Mouse (Mus musculus) frontal cortex, adult 2 months (tissue): ENCODE data around the gene Pcgf2. TPM values are rescaled to one million over a fixed set of nuclear protein-coding genes. Genes with fewer than 3 reads are reported as not detected.
"Not testable (repeated sequence)": the region's sequence is repeated elsewhere in the genome, so short reads cannot be mapped to it uniquely, and the experiment has no call there.

ENCODE experiments used
- DNase-seq, 2 experiments: peaks; one replicate each; pipeline ENCODE4 v3.0.0; 2022; ENCODE audit warnings: low spot score in 1 of 2; ENCODE audit errors: extremely low spot score in 1 of 2
- polyA plus RNA-seq: library from polyadenylated mRNA; depleted of rRNA; stranded (reverse); fragments of >200 nt; gene quantifications from 2 replicates; pipeline ENCODE4 v1.2.3, GENCODE M21; 2012

Gene Pcgf2
- polyA plus RNA-seq, 1 experiment = 83.8 TPM

DNA sequence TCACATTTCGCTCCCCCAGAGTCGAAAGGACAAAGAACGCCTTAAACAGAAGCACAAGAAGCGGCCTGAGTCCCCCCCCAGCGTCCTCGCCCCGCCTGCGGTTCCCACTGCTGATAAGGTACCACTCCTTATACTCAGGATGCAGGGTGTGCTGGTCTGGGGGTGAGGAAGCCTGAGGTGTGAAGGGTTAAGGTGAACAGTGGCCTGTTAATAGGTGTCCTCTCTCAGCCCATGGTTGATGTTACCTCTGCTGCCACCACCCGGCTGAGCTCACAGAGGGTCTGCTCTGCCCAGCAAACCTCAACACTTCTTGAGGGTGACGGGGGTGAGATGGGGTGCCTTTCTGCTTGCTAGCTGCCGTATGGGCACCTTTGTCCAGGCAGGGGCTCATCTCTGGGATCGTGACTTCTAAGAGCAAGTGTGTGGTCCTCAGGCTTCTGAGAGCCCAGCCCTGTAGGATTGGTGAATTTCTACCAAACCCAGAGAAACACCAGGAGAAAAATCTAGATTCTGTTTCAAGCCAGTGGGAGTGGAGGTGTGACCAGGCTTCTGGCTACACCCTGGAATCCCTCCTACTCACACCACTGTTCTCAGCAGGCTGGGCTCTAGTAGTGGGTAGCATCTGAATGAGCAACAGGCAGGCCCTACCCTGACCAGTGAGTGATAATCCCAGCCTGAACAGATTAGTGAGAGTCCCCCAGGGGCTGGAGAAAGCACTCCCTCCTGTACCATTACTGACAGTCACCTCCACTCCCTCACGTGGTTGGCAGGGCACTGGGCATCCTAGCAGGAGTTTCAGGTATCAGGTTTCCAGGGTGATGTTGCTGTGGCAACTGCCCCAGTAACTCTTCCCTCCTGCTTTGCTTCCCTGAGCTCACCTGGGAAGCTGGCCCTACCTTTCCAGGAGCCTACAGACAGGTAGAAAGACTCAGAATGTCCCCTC is 29.8 kb downstream of the Pcgf2 start:
- peak; percentile 56 to 57 for DNase-seq

DNA sequence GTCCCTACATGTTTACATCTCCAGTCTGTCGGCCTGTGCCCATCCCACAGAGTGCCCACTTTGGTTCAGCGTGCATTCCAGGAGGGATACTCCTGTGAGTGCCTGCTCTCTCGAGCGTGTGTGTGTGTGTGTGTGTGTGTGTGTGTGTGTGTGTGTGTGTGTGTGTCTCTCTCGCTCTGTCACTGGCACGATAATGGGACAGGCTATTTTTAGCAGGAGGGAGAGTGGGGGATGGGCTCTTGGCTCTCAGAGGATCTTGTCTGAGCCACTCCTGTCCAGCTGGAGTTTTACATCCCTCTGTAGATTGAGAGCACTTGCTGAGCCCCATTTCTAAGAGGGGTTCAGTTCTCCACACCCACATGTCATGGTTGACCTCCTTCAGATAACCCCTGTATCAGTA is 30.5 kb downstream of the Pcgf2 start:
- DNase-seq = no peak

DNA sequence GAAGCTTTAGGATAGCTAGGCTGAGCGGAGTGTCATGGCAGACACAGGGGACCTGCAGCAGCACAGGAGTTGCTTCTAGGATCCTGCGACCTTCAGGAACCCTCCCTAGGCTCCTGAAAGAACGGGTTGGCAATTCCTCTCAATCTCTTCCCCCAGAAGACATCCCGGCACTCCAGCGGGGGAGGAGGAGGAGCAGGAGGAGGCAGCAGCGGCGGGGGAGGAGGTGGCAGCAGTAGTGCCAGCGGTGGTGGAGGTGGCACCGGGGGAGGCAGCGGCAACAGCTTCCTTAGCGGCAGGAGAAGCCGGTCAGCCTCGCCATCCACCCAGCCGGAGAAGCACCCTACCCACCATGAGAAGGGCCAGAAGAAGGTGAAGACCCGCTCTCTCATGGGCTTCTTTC is 31.0 kb downstream of the Pcgf2 start:
- DNase-seq = no peak

DNA sequence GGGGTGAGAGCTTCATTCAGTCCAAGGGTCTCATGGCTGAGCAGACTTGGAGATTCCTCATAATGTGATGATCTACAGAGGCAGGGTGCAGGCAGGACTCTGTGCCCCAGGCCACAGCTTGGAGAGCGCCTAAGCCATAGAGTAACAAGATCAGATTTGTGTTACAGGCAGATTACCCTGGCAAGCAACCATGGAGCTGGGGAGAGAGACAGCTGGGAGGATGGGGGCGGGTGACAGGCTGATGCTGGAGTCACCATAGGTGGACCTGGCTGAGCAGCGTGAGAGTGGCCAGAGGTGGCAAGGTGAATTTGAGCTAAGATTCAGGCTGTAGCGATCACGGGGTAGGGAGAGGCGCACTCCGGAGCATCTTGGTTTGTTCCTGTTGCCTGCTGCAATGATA is 32.1 kb downstream of the Pcgf2 start:
- no peak for DNase-seq

DNA sequence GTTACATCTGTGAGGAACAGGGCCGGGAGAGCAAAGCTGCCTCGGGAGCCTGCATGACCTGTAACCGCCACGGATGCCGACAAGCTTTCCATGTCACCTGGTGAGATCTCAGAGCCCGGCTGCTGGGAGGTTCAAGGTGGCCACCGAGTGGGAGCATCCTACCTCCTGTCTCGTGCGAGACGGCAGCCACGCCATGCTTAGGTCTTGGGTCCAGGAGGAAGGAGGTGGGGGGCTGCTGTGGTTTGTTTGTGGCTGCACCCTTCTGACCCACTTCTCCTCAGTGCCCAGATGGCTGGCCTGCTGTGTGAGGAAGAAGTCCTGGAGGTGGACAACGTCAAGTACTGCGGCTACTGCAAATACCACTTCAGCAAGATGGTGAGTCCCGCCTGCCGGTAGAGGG is 33.5 kb downstream of the Pcgf2 start:
- DNase-seq = no peak

DNA sequence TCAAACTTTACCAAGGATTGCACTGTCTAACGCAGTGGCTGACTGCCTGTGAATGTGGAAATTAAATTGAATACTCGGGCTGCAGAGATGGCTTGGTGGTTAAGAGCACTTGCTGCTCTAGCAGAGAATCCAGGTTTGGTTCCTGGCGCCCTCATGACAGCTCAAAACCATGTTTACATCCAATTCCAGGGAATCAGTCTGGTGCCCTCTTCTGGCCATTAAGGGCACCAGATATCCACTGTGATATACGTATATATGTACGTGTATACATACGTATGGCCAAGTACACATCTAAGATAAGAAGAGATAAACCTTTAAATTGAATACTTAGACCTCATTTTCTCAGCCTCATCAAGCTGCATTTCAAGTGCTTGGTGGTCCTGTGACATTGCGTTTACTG is 34.1 kb downstream of the Pcgf2 start:
- no peak for DNase-seq

DNA sequence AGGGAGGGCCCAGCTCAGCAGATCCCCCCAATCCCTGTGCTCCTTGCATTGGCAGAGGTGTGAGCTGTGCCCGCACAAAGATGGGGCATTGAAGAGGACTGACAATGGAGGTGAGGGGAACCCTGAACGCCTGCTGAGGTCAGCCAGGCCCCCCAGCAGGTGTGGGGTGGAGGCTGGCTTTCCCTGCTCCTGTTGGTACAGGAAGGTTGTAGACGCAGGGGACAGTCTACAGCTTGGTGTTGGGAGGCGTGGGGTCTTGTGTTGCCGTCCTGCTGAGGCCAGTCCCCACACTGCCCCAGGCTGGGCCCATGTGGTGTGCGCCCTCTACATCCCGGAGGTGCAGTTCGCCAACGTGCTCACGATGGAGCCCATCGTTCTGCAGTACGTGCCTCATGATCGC is 34.9 kb downstream of the Pcgf2 start:
- no peak for DNase-seq

DNA sequence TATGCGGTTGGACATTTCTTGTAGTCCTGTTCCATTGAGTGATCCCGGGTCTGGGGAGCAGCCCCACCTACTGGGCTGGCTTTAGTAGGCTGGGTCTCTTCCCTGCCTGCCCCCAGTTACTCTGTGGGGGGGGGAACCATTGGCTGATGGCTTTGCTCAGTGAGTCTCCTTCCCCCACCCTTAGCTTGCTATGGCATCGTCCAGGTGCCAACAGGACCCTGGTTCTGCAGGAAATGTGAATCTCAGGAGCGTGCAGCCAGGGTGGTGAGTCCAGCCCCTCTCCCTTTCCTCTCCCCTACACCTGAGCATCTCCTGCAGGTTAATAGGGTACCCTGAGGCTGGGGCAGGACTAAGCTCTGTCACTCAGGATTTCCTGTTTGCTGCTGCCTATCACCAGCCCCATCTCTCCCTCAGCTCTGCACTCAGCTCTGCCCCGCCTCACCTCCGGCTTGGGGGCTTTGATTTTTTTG is 35.5 kb downstream of the Pcgf2 start:
- DNase-seq = no peak

DNA sequence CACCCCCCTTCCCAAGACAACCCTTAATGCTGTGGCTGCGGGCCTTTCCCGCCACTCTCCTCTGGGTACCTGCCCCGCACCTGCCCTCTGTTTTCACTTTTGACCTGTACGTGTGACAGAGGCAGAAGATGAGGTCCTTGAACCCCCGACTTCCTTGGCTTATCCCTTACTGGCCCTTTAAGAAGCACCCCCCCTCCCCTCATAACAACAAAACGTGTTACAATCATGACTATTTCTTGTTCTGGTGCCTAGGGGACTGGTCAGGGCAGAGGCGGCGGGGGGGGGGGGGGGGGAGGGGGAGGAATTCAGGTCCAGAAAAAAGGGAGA is 36.0 kb downstream of the Pcgf2 start:
- no peak for DNase-seq

DNA sequence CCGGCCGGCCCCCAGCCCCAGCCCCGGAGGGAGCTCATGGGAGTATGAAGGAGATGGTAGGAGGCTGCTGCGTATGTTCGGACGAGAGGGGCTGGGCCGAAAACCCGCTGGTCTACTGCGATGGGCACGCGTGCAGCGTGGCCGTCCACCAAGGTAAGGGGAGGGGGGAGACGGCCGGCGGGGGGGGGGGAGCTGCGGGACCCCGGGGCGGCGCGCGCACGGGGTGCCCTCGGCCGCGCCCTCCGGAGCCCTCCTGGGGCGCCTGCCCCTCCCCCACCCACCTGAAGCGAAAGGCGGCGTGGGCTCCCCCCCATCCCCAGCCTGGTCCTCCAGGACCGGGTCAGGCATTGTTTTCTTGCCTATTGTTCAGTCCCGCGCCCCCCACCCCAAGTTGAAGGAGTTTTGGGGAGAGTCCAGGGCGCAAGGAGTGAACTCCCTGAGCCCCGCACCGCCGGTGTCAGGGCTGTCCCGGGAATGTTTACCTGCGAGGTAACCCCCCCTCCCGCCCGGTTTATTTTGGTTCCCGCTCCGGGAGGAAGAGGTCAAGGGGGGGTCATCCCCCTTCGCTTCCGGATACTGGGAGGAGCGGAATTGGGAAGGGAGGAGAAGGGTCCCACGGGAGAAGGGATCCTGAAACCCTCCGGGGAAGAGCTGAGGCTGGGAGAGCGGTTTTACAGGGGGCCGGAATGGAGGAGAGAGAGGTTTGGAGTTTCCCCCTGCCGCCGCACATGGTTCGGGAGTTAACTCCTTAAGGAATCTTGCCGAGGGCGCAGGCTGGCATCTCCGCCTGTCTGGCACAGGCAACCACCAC is 36.6 kb downstream of the Pcgf2 start:
- no peak for DNase-seq

DNA sequence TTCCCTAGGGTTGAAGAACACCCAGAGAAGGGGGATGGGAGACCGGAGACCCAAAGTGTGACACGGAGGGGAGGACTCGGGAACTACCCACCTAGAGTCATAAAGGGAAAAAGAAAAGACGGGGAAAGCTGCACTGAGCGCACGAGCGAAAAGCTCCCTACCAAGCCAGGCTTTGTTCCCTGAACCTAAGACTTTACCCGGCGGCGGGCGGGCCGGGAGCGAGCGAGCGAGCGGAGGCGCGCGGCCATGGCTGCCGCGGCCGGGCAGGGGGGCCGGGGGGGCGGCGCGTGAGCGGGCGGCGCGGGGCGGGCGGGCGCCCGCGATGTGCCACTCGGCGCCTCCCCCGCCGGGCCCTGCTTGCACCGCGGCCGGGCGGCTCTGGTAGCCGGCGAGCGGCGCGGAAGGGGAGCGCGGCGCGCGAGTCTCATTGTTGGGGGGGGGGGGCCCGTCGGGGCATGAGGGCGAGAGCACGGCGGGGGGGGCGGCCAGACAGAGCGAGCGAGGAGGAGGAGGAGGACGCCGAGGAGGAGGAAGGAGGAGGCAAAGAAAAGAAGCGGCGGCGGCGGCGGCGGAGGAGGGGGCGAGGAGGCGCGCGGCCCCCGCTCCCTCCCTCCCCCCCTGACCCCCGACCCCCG is 37.3 kb downstream of the Pcgf2 start, which contains the start of gene Mllt6:
Gene Mllt6, plus strand, starts transcription at position 522 of the 635 bp plus-strand sequence.
- peak in 1 of 2 experiments; percentile 77 for DNase-seq

DNA sequence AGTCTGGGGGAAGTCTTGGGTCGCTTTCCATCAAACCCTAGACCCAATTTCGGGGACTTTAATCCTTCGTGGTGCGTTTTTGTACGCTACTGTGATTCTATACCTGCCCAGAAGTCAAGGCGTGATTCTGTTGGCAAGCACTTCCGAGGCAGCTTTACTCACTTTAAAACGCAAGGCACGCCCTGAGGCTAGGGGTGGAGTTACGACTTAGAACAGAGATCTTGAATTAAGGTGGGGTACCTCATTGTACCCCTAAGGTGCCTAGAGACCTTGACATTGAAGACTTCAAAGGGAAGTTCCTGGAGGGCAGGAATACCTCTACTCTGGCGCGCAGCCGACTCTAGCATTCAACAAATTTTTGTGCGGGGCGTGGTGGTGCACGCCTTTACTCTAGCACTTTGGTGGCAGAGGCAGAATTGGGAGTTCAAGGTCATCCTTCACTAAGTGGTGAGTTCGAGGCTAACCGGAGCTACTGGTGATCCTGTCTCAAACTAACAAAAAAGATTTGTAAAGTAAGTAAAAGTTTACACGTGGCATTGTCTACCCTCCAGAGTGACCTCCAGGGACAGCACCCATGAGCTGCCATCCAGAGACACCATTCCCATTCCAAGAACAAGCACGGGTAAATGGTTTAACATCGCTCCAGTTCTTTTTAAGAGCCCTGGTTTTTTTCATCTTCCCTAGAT is 37.9 kb downstream of the Pcgf2 start:
- DNase-seq = no peak

DNA sequence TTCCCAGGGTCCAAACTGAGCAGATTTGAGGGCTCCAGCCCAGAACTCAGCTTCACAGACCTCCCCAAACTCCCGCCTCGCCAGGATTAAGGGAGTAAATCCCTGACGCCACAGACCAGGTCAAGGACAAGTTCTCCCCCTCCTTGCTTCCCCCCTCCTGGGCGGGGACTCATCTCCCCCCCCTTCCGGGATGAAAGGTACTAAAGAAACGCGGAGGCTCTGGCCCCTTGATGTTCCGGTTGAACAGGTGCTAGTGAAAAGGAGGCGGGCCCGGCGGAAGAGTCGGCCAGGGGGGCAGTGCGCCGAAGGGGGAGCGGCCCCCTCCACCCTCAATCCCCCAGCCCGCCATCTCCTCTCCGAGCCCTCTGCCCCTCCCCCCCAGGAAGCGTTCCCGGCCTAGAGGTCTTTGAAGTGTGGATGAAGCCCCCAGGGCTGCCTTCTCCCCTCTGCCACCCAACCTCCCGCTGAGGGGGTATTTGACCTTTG is 38.6 kb downstream of the Pcgf2 start:
- DNase-seq = no peak

DNA sequence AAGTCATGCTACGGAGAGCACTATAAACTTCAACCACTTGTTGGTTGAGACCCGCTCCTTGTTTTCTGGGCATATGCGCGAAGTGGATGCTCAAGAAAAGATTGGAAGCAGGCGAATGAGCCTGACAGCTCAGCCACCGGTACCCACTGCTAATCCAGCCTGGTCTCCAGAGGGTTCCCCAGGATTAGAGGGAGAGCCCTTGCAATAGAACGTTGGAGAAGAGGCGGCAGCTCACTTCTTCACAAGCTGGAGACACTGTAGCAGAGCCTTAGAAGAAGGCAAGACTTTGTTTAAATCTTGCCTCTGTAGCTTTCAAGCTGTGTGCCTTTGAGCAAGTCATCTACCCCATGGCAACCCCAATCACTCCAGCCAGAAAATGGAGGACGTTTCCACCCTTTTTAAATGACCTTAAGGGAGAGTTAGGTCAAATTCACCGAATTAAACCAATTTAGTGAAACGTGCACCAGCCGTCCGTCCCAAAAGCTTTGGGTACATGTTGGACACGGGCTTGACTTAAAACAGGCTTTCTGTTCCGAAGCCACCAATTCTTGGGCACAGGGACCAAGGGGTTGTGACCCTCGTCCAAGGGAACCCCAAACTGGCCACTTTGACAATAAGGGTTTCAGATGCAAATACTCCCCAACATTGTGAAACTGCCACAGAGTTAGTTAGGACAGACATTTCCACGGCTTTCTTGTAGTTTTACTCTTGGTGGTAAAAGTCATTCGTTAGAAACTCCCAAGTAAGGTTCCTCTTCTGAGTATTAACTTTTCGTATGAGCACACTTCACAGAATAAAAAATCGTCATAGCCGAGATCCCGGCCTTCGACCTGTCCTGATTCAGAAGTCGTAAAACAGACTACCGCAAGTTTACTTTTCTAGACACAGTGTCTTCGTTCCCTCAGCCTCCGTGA is 39.3 kb downstream of the Pcgf2 start:
- no peak for DNase-seq

DNA sequence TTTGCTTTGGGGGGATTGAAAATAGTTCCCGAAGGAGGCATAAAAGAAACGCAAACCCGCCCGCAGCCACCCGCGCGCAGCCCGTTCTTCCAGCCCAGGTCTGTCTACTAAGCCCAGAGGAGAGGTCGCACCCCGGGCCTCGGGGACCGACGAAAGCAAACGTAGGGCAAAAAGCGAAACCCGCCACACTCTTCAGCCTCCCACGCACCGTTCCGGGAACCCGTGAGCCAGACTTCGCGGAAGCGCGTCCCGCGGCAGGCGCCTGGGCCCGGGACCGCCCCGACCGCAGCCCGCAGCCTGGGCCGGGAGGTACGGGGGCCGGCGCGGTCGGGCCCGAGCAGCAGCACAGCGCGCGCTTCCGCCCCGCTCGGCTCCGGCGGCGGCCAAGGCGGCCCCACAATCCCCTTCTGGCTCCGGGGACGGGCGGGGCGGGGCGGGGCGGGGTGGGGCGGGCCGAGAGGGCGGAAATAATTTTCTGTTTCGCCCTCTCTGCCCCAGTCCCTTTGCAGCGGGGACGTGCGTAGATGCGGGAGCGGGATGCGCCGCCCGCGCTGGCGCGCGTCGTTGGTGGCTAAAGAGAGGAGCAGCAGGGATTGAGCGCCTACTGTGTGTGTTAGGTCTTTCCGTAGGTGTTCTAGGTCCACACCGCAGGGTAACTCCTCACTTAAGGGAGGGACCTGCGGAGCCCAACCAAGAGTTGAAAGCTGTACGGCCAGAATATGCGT is 40.1 kb downstream of the Pcgf2 start:
- DNase-seq = peak in 1 of 2 experiments; percentile 75

DNA sequence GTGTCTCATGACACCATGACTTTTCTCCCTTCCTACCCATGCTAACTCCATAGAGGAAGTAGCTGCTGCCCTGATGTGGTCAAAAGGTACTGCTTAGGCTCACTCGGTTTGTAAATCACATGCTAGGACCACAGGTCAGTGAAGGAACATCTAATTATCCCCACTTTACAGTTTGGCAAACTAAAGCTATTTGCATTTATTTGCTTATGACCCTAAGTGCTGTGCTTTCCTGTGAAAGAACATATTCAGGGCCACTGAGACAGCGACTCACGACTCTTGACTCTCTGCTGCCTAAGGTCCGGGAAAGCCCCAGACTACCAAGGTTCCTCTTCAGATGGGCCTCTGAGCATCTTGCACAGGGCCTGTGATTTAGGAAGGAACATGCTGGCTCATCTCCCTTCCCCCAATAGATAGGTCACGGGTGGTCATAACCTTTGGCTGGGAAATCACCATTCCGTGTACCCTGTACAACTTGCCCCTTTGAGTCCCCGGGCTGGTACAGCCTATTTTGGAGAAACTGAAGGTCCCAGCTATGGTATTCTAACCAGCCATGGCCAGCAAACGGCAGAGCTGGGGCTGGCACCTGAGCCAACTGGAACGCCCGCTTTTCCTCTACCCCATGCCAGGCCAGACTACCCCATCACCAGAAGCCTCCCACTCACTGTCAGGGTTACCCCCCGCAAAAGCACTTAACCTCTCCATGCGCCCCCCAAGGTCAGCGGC is 40.9 kb downstream of the Pcgf2 start:
- no peak for DNase-seq

DNA sequence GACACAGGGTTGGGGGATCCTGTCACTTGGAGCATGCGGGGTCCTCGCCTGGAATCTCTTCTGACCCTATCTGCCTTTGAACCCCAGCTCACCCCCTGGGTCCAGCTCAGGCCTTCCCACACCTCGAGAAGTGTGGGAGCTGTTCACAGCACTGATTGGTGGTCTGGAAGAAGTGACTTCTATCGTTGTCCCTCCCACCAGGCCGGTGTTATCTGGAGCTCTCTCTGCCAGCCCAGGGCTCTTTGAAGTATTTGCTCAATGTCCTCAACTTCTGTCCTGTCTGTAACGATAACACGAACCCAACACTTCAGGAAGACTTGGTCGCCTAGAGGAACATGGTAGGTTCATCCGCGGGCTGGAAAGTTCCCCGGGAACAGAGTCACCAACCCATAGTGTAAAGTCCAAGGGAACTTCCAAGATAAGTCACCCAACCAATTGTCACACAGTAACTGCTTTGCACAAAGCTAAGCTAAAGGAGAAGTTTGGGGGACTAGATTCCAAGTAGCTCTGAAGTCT is 41.5 kb downstream of the Pcgf2 start:
- DNase-seq = no peak

DNA sequence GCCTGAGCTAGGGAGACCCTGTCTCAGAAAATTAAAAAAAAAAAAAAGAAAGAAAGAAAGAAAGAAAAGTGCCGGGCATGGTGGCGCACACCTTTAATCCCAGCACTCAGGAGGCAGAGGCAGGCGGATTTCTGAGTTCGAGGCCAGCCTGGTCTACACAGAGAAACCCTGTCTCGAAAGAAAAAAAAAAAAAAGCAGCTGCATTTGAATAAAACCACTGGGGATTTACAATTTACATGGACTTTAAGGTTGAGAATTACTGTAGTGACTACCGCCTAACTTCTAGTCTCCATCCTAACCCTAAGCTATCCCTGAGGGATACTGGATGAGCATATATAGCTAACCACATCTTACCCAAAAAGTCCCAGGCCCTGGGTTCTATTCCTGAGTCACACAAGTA is 42.3 kb downstream of the Pcgf2 start:
- not testable (repeated sequence) for DNase-seq
